Mouse (Mus musculus): ENCODE results near the gene Astn2. TPM values are rescaled to one million over a fixed set of nuclear protein-coding genes. Genes with fewer than 3 reads are reported as not detected.

Gene Astn2
- polyA plus RNA-seq, 1 experiment = not detected

- Histone ChIP-seq H3K79me2 (ENCODE audit: control insufficient read depth, insufficient read depth) (no peaks in the 10 kb centered on the region), H3K27me3 (ENCODE audit: control insufficient read depth, insufficient read depth, insufficient read length) (no peaks in the 10 kb centered on the region), H3ac (ENCODE audit: control insufficient read depth, insufficient read length) (no peak overlapping the region), H3K36me3 (ENCODE audit: control insufficient read depth, insufficient read depth) (no peaks in the 10 kb centered on the region), H3K4me2 (ENCODE audit: low read depth) (no peak overlapping the region), H3K4me3 (no peak overlapping the region)
- no peak for TF ChIP-seq REST (IDR thresholded peaks at IDR 0.05; ENCODE audit: insufficient read depth, insufficient read length)
- TF ChIP-seq POLR2AphosphoS2 (IDR thresholded peaks at IDR 0.05; ENCODE audit: insufficient read length, low read depth) = no peak
- TF ChIP-seq USF1 (IDR thresholded peaks at IDR 0.05; ENCODE audit: low read depth) = no peak
- no peak for TF ChIP-seq E2F4 (IDR thresholded peaks at IDR 0.05; ENCODE audit: insufficient read depth)
Measured at GRCm38 (mm10) chr4:66306377-66306776, 98.0 kb downstream of the Astn2 start.

GRCm38 (mm10) chr4:66302686-66303310 lies 101.6 kb downstream of the Astn2 start:
- Histone ChIP-seq H3K36me3 (ENCODE audit: control insufficient read depth, insufficient read depth) (no peaks in the 10 kb centered on the region), H3K79me2 (ENCODE audit: control insufficient read depth, insufficient read depth) (no peaks in the 10 kb centered on the region), H3K27me3 (ENCODE audit: control insufficient read depth, insufficient read depth, insufficient read length) (no peaks in the 10 kb centered on the region), H3ac (ENCODE audit: control insufficient read depth, insufficient read length) (no peak overlapping the region), H3K4me2 (ENCODE audit: low read depth) (no peak overlapping the region), H3K4me3 (no peak overlapping the region)
- TF ChIP-seq REST (IDR thresholded peaks at IDR 0.05; ENCODE audit: insufficient read depth, insufficient read length) = no peak
- no peak for TF ChIP-seq TCF3 (IDR thresholded peaks at IDR 0.05; ENCODE audit: insufficient read length, low read depth)
- TF ChIP-seq CEBPB (IDR thresholded peaks at IDR 0.05; ENCODE audit: insufficient read depth, poor library complexity, severe bottlenecking) = no peak
- TF ChIP-seq POLR2A (IDR thresholded peaks at IDR 0.05; ENCODE audit: insufficient read length, low read depth) = no peak
- TF ChIP-seq USF1 (IDR thresholded peaks at IDR 0.05; ENCODE audit: low read depth) = no peak
- TF ChIP-seq POLR2AphosphoS2 (IDR thresholded peaks at IDR 0.05; ENCODE audit: insufficient read length, low read depth) = no peak
- no peak for TF ChIP-seq TCF12 (IDR thresholded peaks at IDR 0.05; ENCODE audit: insufficient read depth, poor library complexity, severe bottlenecking)
- TF ChIP-seq MYOG (IDR thresholded peaks at IDR 0.05; ENCODE audit: control insufficient read depth in 1 of 3, insufficient read depth in 1 of 3, insufficient read length in 2 of 3, low read depth in 2 of 3) = no peak
- TF ChIP-seq MAX (IDR thresholded peaks at IDR 0.05; ENCODE audit: low read depth) = no peak
- TF ChIP-seq SRF (IDR thresholded peaks at IDR 0.05; ENCODE audit: control insufficient read depth, insufficient read length, low read depth) = no peak
- TF ChIP-seq MYOD1 (IDR thresholded peaks at IDR 0.05; ENCODE audit: control insufficient read depth in 1 of 3, insufficient read length in 2 of 3, low read depth in 2 of 3) = no peak
- TF ChIP-seq E2F4 (IDR thresholded peaks at IDR 0.05; ENCODE audit: insufficient read depth) = no peak

- Histone ChIP-seq H3ac (ENCODE audit: control insufficient read depth, insufficient read length) (no peak overlapping the region), H3K4me2 (ENCODE audit: low read depth) (no peak overlapping the region), H3K27me3 (ENCODE audit: control insufficient read depth, insufficient read depth, insufficient read length) (no peaks in the 10 kb centered on the region), H3K4me3 (no peak overlapping the region), H3K36me3 (ENCODE audit: control insufficient read depth, insufficient read depth) (no peaks in the 10 kb centered on the region), H3K79me2 (ENCODE audit: control insufficient read depth, insufficient read depth) (no peaks in the 10 kb centered on the region)
- TF ChIP-seq REST (IDR thresholded peaks at IDR 0.05; ENCODE audit: insufficient read depth, insufficient read length) (no peak), E2F4 (IDR thresholded peaks at IDR 0.05; ENCODE audit: insufficient read depth) (no peak), POLR2A (IDR thresholded peaks at IDR 0.05; ENCODE audit: insufficient read length, low read depth) (no peak), SRF (IDR thresholded peaks at IDR 0.05; ENCODE audit: control insufficient read depth, insufficient read length, low read depth) (no peak), USF1 (IDR thresholded peaks at IDR 0.05; ENCODE audit: low read depth) (no peak)
Measured at GRCm38 (mm10) chr4:66285034-66285433, 119.4 kb downstream of the Astn2 start.

GRCm38 (mm10) chr4:66276096-66276495 lies 128.3 kb downstream of the Astn2 start:
- Histone ChIP-seq H3K79me2 (ENCODE audit: control insufficient read depth, insufficient read depth) (no peaks in the 10 kb centered on the region), H3K27me3 (ENCODE audit: control insufficient read depth, insufficient read depth, insufficient read length) (no peaks in the 10 kb centered on the region), H3ac (ENCODE audit: control insufficient read depth, insufficient read length) (no peak overlapping the region), H3K4me3 (no peak overlapping the region), H3K36me3 (ENCODE audit: control insufficient read depth, insufficient read depth) (no peaks in the 10 kb centered on the region), H3K4me2 (ENCODE audit: low read depth) (no peak overlapping the region)
- TF ChIP-seq E2F4 (IDR thresholded peaks at IDR 0.05; ENCODE audit: insufficient read depth) (no peak), REST (IDR thresholded peaks at IDR 0.05; ENCODE audit: insufficient read depth, insufficient read length) (no peak), SRF (IDR thresholded peaks at IDR 0.05; ENCODE audit: control insufficient read depth, insufficient read length, low read depth) (no peak), POLR2A (IDR thresholded peaks at IDR 0.05; ENCODE audit: insufficient read length, low read depth) (no peak), MAX (IDR thresholded peaks at IDR 0.05; ENCODE audit: low read depth) (no peak), POLR2AphosphoS2 (IDR thresholded peaks at IDR 0.05; ENCODE audit: insufficient read length, low read depth) (no peak), CEBPB (IDR thresholded peaks at IDR 0.05; ENCODE audit: insufficient read depth, poor library complexity, severe bottlenecking) (no peak), USF1 (IDR thresholded peaks at IDR 0.05; ENCODE audit: low read depth) (no peak)

- no peak overlapping the region for H3K4me3 ChIP-seq
- H3ac ChIP-seq (ENCODE audit: control insufficient read depth, insufficient read length) = no peak overlapping the region
- no peaks in the 10 kb centered on the region for H3K79me2 ChIP-seq (ENCODE audit: control insufficient read depth, insufficient read depth)
- TF ChIP-seq E2F4 (IDR thresholded peaks at IDR 0.05; ENCODE audit: insufficient read depth) (no peak), MYOG (IDR thresholded peaks at IDR 0.05; ENCODE audit: control insufficient read depth in 1 of 3, insufficient read depth in 1 of 3, insufficient read length in 2 of 3, low read depth in 2 of 3) (no peak), TCF12 (IDR thresholded peaks at IDR 0.05; ENCODE audit: insufficient read depth, poor library complexity, severe bottlenecking) (no peak), POLR2A (IDR thresholded peaks at IDR 0.05; ENCODE audit: insufficient read length, low read depth) (no peak), CEBPB (IDR thresholded peaks at IDR 0.05; ENCODE audit: insufficient read depth, poor library complexity, severe bottlenecking) (no peak), POLR2AphosphoS2 (IDR thresholded peaks at IDR 0.05; ENCODE audit: insufficient read length, low read depth) (no peak), TCF3 (IDR thresholded peaks at IDR 0.05; ENCODE audit: insufficient read length, low read depth) (no peak), MAX (IDR thresholded peaks at IDR 0.05; ENCODE audit: low read depth) (no peak), USF1 (IDR thresholded peaks at IDR 0.05; ENCODE audit: low read depth) (no peak), REST (IDR thresholded peaks at IDR 0.05; ENCODE audit: insufficient read depth, insufficient read length) (no peak), MYOD1 (IDR thresholded peaks at IDR 0.05; ENCODE audit: control insufficient read depth in 1 of 3, insufficient read length in 2 of 3, low read depth in 2 of 3) (no peak), SRF (IDR thresholded peaks at IDR 0.05; ENCODE audit: control insufficient read depth, insufficient read length, low read depth) (no peak)
- H3K4me2 ChIP-seq (ENCODE audit: low read depth) = no peak overlapping the region
- H3K36me3 ChIP-seq (ENCODE audit: control insufficient read depth, insufficient read depth) = no peaks in the 10 kb centered on the region
- H3K27me3 ChIP-seq (ENCODE audit: control insufficient read depth, insufficient read depth, insufficient read length) = no peaks in the 10 kb centered on the region
Measured at GRCm38 (mm10) chr4:66271550-66272117, 132.8 kb downstream of the Astn2 start.

All from myocyte (in vitro differentiated cells).